In genomic region chr8:84065457-84066072, GRCm38 (mm10) we compare ENCODE assay signal across 7 mouse cellular contexts. TPM values are rescaled to one million over a fixed set of nuclear protein-coding genes. Genes with fewer than 3 reads are reported as not detected.
DNase-seq lines count a peak whose midpoint lies in the region; ATAC-seq and TF ChIP-seq lines count a peak whose summit lies in the region.

No protein-coding gene starts in this region.

- no peak for TF ChIP-seq POLR2A in small intestine, adult 2 months (IDR thresholded peaks at IDR 0.05; ENCODE audit: low read depth, low read length)

- peak overlapping the region; percentile 61 for H3K4me2 ChIP-seq in lung, embryonic 16.5 days (ENCODE audit: low read depth, low read length)
- peak overlapping the region; percentile 68 for H3K4me2 ChIP-seq in limb, embryonic 12.5 days

- no peak for ATAC-seq in lung, embryonic 16.5 days (ENCODE audit: low read depth)
- ATAC-seq in limb, embryonic 12.5 days (ENCODE audit: insufficient number of reproducible peaks, insufficient read depth, low FRiP score, low TSS enrichment, low read depth) = no peak

- H3K4me1 ChIP-seq in lung, embryonic 16.5 days (replicated peaks; ENCODE audit: control insufficient read depth, insufficient read depth, low read length) = peaks cover 26% of the 10 kb centered on the region
- peaks cover 40% of the 10 kb centered on the region for H3K4me1 ChIP-seq in forebrain, embryonic 10.5 days
- H3K4me1 ChIP-seq in limb, embryonic 12.5 days (replicated peaks) = peaks cover 22% of the 10 kb centered on the region
- peaks cover 25% of the 10 kb centered on the region for H3K4me1 ChIP-seq in small intestine, adult 2 months (ENCODE audit: control insufficient read depth, insufficient read depth, insufficient read length, low read length)

- no peaks in the 10 kb centered on the region for H3K9me3 ChIP-seq in lung, embryonic 16.5 days (ENCODE audit: control insufficient read depth, low read length)
- H3K9me3 ChIP-seq in forebrain, embryonic 10.5 days = no peaks in the 10 kb centered on the region
- H3K9me3 ChIP-seq in limb, embryonic 12.5 days = no peaks in the 10 kb centered on the region

- 18% methylated on average over 5 of the region's 5 CpGs for WGBS in lung, embryonic 16.5 days
- WGBS in forebrain, embryonic 10.5 days = 42% methylated on average over 5 of the region's 5 CpGs
- 34% methylated on average over 5 of the region's 5 CpGs for WGBS in limb, embryonic 12.5 days
- 19% methylated on average over 5 of the region's 5 CpGs for WGBS in small intestine, adult 2 months

- no peak for DNase-seq in lung, postnatal 14 days
- DNase-seq in forebrain, embryonic 10.5 days (ENCODE audit: extremely low spot score, low spot score) = no peak
- no peak for DNase-seq in adrenal gland, postnatal 10 days
- no peak for DNase-seq in adrenal gland, adult 18-20 months (ENCODE audit: low spot score in 2 of 2)

- H3K27me3 ChIP-seq in lung, embryonic 16.5 days (ENCODE audit: control insufficient read depth, insufficient read depth, low read depth, low read length) = no peaks in the 10 kb centered on the region
- no peaks in the 10 kb centered on the region for H3K27me3 ChIP-seq in forebrain, embryonic 10.5 days (ENCODE audit: poor library complexity, severe bottlenecking)
- no peaks in the 10 kb centered on the region for H3K27me3 ChIP-seq in limb, embryonic 12.5 days
- H3K27me3 ChIP-seq in small intestine, adult 2 months (ENCODE audit: control insufficient read depth, insufficient read depth, low read length) = no peaks in the 10 kb centered on the region

- no peaks in the 10 kb centered on the region for H3K36me3 ChIP-seq in lung, embryonic 16.5 days (ENCODE audit: control insufficient read depth, insufficient read depth, low read length)
- H3K36me3 ChIP-seq in forebrain, embryonic 10.5 days (replicated peaks) = no peaks in the 10 kb centered on the region
- H3K36me3 ChIP-seq in limb, embryonic 12.5 days = no peaks in the 10 kb centered on the region
- no peaks in the 10 kb centered on the region for H3K36me3 ChIP-seq in small intestine, adult 2 months (ENCODE audit: control insufficient read depth, insufficient read depth, low read length)

- peak overlapping the region; percentile 53 for H3K4me3 ChIP-seq in lung, embryonic 16.5 days (ENCODE audit: low read length)
- H3K4me3 ChIP-seq in forebrain, embryonic 10.5 days = peak overlapping the region; percentile 91
- H3K4me3 ChIP-seq in limb, embryonic 12.5 days (replicated peaks) = peak overlapping the region; percentile 91
- peak overlapping the region; percentile 76 for H3K4me3 ChIP-seq in small intestine, adult 2 months (ENCODE audit: low read depth, low read length)

- peak overlapping the region; percentile 76 for H3K27ac ChIP-seq in lung, embryonic 16.5 days (ENCODE audit: low read length)
- H3K27ac ChIP-seq in forebrain, embryonic 10.5 days = peak overlapping the region; percentile 98
- peak overlapping the region; percentile 86 for H3K27ac ChIP-seq in limb, embryonic 12.5 days
- H3K27ac ChIP-seq in small intestine, adult 2 months (ENCODE audit: insufficient read depth, low read depth, low read length) = peak overlapping the region; percentile 88

- H3K9ac ChIP-seq in lung, embryonic 16.5 days (ENCODE audit: low read length) = peak overlapping the region; percentile 71
- H3K9ac ChIP-seq in limb, embryonic 12.5 days (replicated peaks) = peak overlapping the region; percentile 68

- no peak for TF ChIP-seq CTCF in small intestine, adult 2 months (IDR thresholded peaks at IDR 0.05; ENCODE audit: extremely low read depth, insufficient read length, insufficient replicate concordance, low read depth, low read length)

RNA-seq across cellular contexts. Expression of gene Gm10643, which starts 0.6 kb away (rescaled TPM):
- polyA plus RNA-seq in lung, embryonic 16.5 days (2015; fragmentation: Nextera tagmentation; extraction: Ambion mirVana) = 1.2 and 1.4 TPM in 2 replicates
- polyA plus RNA-seq in forebrain, embryonic 10.5 days (2016; fragmentation: Nextera tagmentation; extraction: Ambion mirVana) = 1.0 and 1.5 TPM in 2 replicates
- 1.5 and 1.9 TPM in 2 replicates for polyA plus RNA-seq in limb, embryonic 12.5 days (2016; fragmentation: Nextera tagmentation; extraction: Ambion mirVana)
- polyA plus RNA-seq in small intestine, adult 2 months (2012; rRNA removed) = 0.48 TPM in 1 of 2 replicates, not detected in the other
- total RNA-seq in adrenal gland, postnatal 10 days (2021) = 1 to 10 TPM; 2.2 to 3.1 TPM
- 1 to 10 TPM; 2.5 to 2.6 TPM for total RNA-seq in adrenal gland, adult 18-20 months (2021)

RNA-seq across cellular contexts. Expression of gene Rfx1, which starts 1.1 kb away (rescaled TPM):
- polyA plus RNA-seq in lung, embryonic 16.5 days (2015; fragmentation: Nextera tagmentation; extraction: Ambion mirVana) = 8.6 and 8.8 TPM in 2 replicates
- 8.4 and 8.5 TPM in 2 replicates for polyA plus RNA-seq in forebrain, embryonic 10.5 days (2016; fragmentation: Nextera tagmentation; extraction: Ambion mirVana)
- polyA plus RNA-seq in limb, embryonic 12.5 days (2016; fragmentation: Nextera tagmentation; extraction: Ambion mirVana) = 10.1 and 11.1 TPM in 2 replicates
- 23.2 and 42.2 TPM in 2 replicates for polyA plus RNA-seq in small intestine, adult 2 months (2012; rRNA removed)
- total RNA-seq in adrenal gland, postnatal 10 days (2021) = 10 to 100 TPM; 12.4 to 14.7 TPM
- 10 to 100 TPM; 17.1 to 20.3 TPM for total RNA-seq in adrenal gland, adult 18-20 months (2021)

RNA-seq across cellular contexts. Expression of gene Rln3, which starts 20.8 kb away (rescaled TPM):
- polyA plus RNA-seq in lung, embryonic 16.5 days (2015; fragmentation: Nextera tagmentation; extraction: Ambion mirVana) = not detected in 2 replicates
- polyA plus RNA-seq in forebrain, embryonic 10.5 days (2016; fragmentation: Nextera tagmentation; extraction: Ambion mirVana) = not detected in 2 replicates
- polyA plus RNA-seq in limb, embryonic 12.5 days (2016; fragmentation: Nextera tagmentation; extraction: Ambion mirVana) = not detected in 2 replicates
- 0.96 and 0.99 TPM in 2 replicates for polyA plus RNA-seq in small intestine, adult 2 months (2012; rRNA removed)
- total RNA-seq in adrenal gland, postnatal 10 days (2021) = under 1 TPM in 1 of 2 experiments, not detected in 1; 0.51 TPM
- not detected for total RNA-seq in adrenal gland, adult 18-20 months (2021)

RNA-seq across cellular contexts. Expression of gene Il27ra, which starts 23.2 kb away (rescaled TPM):
- 1.6 and 2.0 TPM in 2 replicates for polyA plus RNA-seq in lung, embryonic 16.5 days (2015; fragmentation: Nextera tagmentation; extraction: Ambion mirVana)
- 0.12 and 0.30 TPM in 2 replicates for polyA plus RNA-seq in forebrain, embryonic 10.5 days (2016; fragmentation: Nextera tagmentation; extraction: Ambion mirVana)
- polyA plus RNA-seq in limb, embryonic 12.5 days (2016; fragmentation: Nextera tagmentation; extraction: Ambion mirVana) = 0.61 and 0.68 TPM in 2 replicates
- polyA plus RNA-seq in small intestine, adult 2 months (2012; rRNA removed) = 2.3 and 5.5 TPM in 2 replicates
- 1 to 10 TPM; 5.3 to 6.9 TPM for total RNA-seq in adrenal gland, postnatal 10 days (2021)
- total RNA-seq in adrenal gland, adult 18-20 months (2021) = 1 to 10 TPM; 1.7 to 1.9 TPM

RNA-seq across cellular contexts. Expression of gene Dcaf15, which starts 39.0 kb away (rescaled TPM):
- polyA plus RNA-seq in lung, embryonic 16.5 days (2015; fragmentation: Nextera tagmentation; extraction: Ambion mirVana) = 6.9 and 8.5 TPM in 2 replicates
- polyA plus RNA-seq in forebrain, embryonic 10.5 days (2016; fragmentation: Nextera tagmentation; extraction: Ambion mirVana) = 17.0 and 18.5 TPM in 2 replicates
- polyA plus RNA-seq in limb, embryonic 12.5 days (2016; fragmentation: Nextera tagmentation; extraction: Ambion mirVana) = 16.3 and 17.0 TPM in 2 replicates
- 37.4 and 108 TPM in 2 replicates for polyA plus RNA-seq in small intestine, adult 2 months (2012; rRNA removed)
- total RNA-seq in adrenal gland, postnatal 10 days (2021) = 10 to 100 TPM; 17.7 to 20.6 TPM
- total RNA-seq in adrenal gland, adult 18-20 months (2021) = 10 to 100 TPM; 13.2 to 16.1 TPM
